Mouse (Mus musculus) G1E (cell line): ENCODE data around the gene Agap1.

Experiments
- CTCF ChIP-seq: IDR thresholded peaks from 2 replicates; pipeline ENCODE4 v1.5.1; 2012; ENCODE audit warnings: low read depth, low read length, inconsistent platforms, mixed read lengths
- GATA1 ChIP-seq: IDR thresholded peaks from 2 replicates; pipeline ENCODE4 v1.6.1; 2012; ENCODE audit warnings: borderline replicate concordance, low read length, inconsistent platforms, mixed read lengths
- GATA2 ChIP-seq: IDR thresholded peaks from 2 replicates; pipeline ENCODE4 v1.6.1; 2012; ENCODE audit warnings: low read depth, low read length, inconsistent platforms, borderline replicate concordance
- POLR2AphosphoS5 ChIP-seq: IDR thresholded peaks from 2 replicates; pipeline ENCODE4 v1.6.1; 2012; ENCODE audit warnings: low read depth, low read length, inconsistent platforms; ENCODE audit not compliant: insufficient replicate concordance
- TAL1 ChIP-seq: conservative IDR thresholded peaks from 2 replicates; pipeline ENCODE4 v1.6.1; 2012; ENCODE audit warnings: low read depth, low read length, inconsistent platforms, mixed read lengths

DNA sequence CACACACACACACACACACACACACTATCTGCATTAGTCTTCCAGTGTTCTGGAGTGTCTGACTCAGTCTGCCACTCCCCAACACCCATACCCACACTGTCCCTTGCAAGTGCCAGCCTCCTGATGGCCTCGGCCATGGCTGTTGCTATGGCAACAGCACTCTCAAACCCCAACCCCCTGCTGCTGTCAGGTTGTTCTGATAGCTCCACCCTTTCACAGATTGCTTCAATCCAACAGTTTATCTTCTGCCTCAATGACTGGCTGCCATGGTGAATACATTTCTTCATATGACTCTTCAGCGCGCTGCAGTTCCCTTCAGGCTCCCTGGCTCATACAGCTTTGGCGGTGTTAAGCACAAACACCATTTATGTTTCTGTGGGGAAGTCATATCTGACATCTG lies 315.0 kb downstream of the Agap1 start:
- no peak for TF ChIP-seq CTCF
- no peak for TF ChIP-seq GATA1
- no peak for TF ChIP-seq TAL1
- no peak for TF ChIP-seq GATA2
- TF ChIP-seq POLR2AphosphoS5, result no peak
